Mouse (Mus musculus) liver (tissue): Measurements from ENCODE around the gene Tulp4.

ENCODE experiments used
- DNase-seq: peaks from one replicate; pipeline ENCODE4 v3.0.0-alpha.2; 2020; ENCODE audit warnings: mixed read lengths

The Tulp4 gene

DNA sequence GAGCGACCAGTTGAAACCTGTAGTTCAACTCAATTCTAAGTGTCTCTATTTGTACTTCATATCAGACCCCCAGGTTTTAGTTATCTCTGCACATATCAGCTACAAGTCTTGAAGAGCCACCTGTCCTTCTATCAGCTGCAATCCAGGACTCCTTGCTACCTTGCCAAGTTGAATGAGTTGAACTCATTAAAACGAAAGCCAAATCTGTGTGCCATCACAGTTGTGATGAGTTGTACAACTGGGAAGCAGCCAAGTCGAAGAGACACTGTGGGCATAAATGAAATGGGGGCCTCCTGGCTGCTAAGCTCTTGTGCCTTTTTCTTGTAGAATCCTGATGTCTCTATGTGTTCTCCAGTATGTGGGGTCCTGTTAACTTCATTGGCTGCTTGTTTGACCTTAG is 19.2 kb downstream of the Tulp4 start:
- no peak for DNase-seq

DNA sequence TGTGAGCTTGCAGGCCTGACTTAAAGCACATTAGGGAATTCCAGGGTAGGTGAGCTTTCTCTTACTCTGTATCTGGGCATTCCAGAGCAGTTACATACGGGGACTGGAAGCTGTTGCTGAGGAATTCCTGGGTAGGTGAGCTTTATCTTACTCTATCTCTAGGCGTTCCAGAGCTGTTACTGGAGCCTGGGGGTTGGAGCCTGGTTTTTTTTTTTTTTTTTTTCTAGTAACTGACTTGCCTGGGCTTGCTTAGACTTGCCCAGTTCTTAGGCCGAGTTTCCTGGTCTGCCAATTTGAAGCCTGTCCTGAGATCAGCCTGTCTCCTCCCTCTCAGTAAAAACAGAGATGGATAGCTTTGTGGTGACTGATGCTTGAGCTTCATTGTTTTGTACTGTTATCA is 21.8 kb downstream of the Tulp4 start:
- no peak for DNase-seq

DNA sequence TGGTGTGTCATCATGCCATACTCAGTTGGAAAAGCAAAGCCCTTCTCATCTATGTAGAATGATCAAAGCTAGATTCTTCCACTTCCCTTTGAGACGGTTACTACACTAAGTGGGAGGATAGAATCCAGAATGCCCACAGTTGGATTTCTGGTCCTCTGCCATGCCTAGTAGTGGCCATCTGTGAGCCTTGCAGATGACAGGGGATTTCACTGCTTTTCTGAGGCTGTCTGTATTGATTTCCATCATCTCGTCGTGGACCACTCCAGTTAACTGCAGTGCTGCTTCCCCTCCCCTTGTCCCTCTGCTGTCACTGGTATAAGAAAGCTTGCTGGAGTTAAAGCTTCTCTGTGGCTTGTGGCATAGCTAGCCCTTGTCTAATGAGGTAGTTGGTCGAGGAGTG is 23.1 kb downstream of the Tulp4 start:
- DNase-seq: no peak

DNA sequence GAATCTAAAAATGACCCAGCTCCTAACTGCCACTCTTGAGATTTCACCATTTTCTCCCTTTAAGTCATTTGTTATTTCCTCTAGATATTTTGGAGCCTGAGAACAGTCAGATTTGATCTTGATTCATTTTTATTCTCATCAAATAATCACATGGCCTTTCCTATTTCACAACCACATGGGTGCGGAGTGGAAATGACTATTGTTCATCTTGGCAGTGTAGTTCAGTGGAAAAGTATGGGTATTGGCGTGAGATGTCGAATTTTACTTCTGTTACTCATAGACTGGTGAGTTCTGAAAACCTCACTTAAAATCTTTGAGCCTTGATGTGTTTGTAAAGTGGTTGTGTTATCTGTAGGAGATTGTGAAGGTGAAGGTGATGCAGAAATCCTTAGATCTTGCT is 24.8 kb downstream of the Tulp4 start:
- DNase-seq: no peak

DNA sequence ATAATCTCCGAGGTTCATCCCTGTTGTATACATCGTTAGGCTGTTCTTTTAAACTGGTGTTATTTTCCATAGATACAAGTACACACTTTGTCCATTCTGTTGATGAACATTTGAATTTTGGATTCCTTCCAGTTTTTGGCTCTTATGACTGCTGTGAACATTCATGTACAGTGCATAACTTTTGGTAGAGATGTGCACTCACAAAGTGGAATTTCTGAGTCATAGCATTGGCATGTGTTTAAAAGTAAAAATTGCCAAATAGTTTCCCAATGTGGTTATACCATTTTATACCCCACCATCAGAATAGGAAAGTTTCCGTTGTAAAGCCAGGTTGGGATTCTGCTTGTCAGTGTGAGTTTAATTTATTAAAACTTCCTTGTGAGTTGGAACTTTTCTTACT is 34.6 kb downstream of the Tulp4 start:
- no peak for DNase-seq

DNA sequence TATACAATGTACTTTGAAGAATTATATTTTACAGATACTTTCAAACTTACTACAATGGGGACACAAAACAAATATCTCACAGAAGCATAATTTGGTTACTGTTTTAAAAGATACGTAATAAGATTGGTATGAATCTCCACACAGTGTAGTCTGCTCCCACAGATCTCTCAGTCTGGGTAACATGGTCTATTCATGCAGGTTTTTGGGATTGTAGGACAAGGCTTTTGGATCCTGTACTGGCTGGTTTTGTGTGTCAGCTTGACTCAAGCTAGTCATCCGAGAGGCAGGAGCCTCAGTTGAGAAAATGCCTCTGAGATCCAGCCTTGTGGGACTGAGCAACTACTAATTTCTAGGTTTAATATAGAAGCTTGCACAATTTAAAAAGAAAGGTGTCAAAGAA is 35.1 kb downstream of the Tulp4 start:
- no peak for DNase-seq

DNA sequence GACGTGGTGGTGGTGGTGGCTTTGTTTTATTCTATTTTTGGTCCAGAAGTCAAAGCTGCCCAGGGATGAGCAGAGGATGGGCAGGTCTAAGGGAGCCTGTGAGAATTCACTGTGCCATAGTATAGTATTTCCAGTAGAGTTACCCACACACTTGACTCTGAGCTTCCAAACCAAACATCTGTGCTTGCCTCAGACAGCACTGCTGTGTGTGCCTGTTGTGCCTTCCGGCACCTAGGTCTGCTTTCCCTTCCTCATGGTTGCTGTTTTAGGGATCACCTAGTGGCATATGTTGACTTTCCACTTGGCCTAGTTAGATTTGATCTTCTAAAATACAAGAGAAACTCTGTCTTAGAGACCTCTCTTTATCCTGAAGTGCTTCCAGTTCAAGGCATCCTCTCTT is 39.0 kb downstream of the Tulp4 start:
- DNase-seq: no peak

DNA sequence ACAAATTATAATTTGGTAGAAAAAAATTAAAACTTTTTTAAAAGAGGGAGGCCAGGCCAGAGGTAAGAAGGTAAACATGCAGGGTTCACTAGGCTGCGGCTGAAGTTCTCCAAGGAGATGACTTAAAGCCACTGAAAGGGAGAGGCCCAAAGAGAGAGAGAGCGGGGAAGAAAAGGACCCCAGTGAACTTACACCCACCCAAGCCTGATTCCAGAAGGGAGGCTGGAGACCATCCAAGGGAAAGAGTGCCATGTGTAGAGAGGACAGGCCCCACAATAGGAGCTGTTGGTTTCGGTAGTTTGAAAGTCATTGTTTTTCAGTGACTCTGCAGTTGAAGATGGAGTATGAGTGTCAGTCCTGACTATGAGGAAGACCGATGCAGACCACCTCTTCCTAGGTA is 46.7 kb downstream of the Tulp4 start:
- DNase-seq: no peak

DNA sequence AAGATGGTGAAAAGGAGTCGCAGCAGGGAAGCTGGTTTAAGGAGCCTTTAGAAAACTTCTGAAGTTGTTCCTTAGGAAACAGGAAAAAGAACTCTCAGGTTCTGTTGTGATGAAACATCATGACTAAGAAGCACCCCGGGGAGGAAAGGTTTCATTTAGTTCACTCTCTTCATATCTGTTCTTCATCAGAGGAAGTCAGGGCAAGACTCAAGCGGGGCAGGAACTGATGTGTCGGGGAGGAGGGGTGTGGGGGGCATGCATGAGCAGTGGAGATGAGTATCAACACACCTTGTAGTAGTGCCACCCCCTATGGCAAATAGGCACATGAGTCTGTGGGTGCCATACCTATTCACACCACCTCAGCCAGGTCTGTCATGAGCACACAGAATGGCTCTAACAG is 47.3 kb downstream of the Tulp4 start:
- DNase-seq: no peak

DNA sequence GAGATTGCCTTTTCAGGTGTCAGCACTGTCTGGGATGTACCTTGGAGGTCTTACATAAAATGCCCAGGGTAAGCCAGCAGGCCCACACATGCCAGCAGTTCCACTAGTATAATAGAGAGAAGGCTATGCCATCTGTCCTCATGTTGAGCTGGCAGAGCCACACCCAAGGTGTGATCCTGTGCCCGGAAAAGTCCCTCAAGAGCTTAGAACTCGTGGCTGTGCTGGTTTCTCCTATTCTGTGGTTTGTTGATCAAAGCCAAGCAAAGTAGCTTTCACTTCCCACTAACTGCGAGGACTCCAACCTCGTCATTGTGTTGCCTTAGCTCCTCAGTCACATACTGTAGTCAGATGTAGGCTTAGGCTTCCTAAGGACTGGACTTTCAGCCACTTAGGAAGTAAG is 48.1 kb downstream of the Tulp4 start:
- no peak for DNase-seq

DNA sequence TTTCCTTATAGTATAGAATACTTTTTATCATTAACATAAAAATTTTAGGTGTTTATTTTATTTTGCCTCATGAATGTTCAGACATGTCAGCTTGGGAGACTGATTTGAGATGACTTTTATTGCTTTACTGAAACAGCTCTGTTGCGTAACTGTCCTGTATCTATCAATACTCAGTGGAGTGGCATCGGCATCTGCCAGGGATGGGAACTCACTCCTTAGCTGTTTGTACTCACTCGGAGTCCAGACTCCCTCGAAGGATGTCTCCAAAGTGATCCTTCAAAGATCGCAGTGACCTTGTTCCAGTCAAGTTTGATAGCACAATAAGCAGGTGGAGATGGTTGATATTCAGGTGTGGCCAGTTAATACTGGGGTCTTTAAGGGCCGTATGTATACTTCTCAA is 54.3 kb downstream of the Tulp4 start:
- no peak for DNase-seq

DNA sequence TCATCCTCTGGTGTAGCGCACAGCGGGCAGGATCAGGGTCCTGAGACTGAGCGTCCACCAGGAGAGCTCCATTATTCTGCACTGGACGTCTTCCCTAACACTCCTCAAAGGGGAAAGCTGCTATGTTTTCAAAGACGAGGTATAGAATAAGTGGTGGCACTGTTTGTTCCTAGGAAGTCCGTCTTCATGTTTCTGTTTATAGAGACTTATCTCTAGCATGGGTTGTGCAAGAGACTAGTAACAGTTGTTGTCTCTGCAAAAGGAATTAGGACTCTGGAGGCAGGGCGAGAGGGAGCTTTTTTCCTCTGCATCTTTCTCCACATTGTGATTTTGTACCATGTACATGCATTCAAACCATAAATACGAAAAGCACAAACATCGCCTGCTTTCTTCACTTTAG is 55.7 kb downstream of the Tulp4 start:
- no peak for DNase-seq

DNA sequence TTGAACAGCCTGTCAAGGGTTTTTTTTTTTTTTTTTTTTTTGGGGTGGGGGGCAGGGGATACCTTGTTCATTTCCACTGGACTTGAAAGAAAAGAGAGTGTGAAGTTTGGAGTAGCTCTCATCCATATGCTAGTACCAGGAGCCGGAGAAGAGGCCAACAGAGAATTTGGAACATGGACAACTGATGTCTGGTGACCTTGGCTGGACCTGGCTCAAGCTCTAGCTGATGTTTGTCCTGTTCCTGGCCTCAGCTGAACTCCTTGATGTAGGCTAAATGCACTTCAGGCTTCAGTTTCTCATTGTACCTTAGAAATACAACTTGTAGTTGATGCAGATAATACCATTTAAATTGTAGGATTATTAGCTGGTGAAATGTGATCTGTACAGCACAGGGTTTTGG is 56.5 kb downstream of the Tulp4 start:
- DNase-seq: no peak

DNA sequence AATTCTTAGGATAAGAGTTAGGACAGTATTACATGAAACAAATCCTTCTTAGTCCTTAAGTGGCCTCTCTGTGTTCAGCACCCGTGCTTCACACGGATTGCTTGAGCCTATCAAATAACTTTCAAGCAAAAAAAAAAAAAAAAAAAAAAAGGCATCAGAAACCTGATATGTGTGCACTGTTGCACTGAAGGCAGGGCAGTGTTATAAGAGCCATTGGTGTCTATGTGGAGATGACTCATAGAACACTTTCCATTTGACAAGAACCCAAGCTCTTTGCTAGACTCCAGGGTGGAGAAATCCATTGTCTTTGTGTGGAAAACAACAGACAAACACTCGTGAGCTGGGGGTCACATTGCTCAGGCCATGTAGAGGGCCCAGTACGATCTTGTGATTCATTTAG is 58.7 kb downstream of the Tulp4 start:
- DNase-seq: no peak

DNA sequence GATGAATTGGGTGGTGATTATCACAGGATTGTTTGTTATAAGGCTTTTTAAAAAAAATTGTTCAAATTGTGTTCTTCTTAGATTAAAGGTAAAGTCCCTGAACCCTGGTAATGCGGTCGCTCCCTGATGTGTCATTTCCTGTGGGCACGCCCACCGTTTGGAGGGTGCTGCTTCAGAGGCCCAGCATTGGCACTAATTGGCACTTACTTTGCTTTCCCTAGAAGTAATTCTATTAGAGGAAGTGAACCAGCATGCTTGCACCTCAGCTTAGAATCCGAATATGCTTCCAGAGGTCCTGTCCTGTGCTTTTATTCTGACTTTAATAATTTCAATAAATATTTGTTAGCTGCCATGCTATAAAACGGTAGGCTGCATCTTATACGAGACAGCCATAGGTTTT is 66.2 kb downstream of the Tulp4 start:
- no peak for DNase-seq

DNA sequence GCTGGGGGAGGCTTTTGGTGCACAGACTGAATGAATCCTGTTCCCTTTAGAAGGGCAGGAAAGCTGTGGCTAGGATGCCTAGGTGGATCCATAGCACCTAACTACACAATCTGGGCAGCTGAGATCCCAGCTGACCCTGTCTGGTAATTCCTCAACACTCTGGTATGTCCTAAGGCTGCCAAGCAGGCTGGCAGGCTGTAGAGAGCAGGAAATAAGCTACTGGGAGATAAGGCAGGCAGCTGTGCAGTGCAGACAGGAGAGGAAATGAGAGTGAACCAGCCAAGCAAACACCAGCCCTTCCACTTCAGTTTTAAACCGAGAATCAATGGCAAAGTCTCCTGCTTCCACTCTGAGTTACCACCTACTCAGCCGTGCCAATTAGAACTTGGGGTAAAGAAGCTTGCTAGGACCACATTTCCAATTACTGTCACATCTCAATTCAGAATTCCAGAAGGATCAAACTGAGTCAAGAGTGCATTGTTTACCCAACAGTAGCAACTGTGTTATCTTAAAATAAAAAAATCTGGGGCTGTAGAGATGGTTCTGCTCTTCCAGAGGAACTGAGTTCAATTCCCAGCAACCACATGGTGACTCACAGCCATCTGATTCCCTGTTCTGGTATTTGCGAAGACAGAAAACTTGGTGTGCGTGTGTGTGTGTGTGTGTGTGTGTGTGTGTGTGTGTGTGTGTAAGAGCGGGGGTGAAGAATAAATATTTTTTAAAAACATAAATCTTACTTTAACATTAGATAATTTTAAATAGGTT is 66.9 kb downstream of the Tulp4 start:
- peak; percentile 20 for DNase-seq

DNA sequence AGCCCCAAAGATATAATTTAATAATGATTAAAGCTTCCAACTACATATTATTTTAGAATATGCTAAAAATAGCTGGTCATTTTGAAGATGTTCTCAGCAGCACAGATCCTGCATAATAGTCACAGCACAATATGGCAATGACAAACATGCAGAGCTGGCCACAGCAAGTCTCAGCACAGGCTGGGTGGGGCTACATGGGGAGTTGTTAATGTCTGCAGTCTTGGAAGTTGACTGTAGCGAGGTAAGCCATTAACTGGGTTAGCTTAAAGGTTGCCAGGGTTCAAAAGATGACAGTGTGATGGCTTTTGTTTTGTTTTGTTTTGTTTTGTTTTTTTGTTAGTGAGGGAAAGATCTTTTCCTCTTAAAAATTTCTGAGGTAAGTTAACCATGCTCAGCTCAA is 68.3 kb downstream of the Tulp4 start:
- no peak for DNase-seq

DNA sequence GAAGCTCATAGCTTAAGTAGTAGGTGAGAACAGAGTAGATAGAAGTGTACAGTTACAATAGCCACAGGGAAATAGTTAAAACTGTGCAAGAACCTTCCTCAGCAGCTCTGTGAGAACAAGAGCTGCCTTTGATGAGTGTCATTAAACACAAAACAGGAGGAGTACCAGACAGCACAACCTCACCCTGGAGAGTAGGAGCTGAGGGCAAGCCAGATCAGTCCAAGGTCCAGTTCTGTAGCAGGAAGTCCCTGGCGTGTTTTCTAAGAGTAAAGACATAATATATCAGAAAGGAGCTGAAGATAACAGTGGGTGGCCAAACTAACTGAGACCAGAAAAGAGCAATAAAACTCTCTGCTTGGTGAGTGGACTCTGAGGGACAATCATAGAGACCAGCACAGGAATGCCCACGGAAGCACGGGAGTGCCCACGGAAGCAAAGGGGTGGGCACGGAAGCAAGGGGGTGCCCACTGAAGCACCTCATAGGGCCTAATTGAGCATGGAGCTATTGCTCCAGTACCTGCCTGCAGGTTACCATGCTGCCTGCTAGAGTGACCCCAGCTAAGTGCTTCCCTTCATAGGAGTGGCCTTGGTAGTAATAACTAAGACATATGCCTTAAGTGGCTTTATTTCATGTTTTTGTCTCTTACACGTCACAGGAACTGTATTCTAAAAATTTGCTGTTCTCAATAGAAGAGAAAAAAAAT is 72.5 kb downstream of the Tulp4 start:
- no peak for DNase-seq

DNA sequence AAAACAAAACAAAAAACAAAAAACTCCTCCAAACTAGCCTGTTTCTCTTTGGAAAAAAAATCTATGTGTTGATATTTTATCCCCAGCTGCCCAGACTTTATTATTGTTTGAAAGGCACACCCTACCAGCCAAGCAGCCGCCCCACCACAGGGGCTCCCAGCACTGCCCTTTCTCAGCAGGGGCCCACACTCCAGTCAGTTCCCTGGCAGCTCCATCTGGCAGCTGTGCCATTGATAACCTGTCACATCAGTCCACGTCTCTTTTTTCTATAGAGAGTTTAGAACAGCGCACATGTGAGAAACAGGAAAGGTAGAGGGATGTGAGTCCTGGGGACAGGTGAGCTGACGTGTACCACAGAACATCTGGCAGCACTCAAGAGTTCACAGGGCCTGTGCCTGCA is 73.2 kb downstream of the Tulp4 start:
- DNase-seq: no peak

DNA sequence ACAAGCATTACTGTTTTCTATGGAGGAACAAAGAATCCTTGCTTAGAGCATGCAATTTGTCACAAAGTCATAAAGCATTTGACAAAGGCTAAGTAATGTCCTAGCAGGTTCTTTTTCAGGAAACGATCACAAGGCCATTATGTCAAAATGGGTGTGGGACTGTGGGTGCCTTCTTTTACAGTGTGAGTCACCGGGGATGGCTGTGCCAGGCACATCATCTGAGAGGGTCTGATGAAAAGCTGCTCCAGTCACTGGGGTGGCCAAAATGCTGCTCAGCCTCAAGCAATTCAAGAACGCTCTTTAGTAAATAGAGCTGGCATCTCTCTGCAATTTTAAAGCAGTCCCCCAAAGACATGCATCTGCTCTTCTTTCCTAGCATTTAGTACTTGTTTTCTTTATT is 74.2 kb downstream of the Tulp4 start:
- DNase-seq: no peak

DNA sequence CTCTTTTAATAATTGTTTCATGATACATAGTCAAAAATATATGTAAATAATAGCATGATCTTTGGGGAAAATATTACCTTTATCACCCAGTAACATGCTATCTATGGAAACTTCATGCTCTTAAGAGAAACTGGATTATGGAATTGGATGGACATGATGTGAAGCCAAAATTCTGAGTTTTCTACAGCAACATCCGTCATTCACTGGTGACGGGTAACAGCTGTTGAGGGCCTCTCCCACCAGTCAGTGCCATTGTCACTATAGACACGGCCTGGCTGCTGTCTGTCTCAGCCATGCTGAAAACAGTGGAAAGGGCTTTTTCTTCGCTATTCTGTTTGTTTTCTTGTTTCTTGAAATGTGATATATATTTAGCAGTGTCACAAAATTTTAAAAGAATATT is 76.5 kb downstream of the Tulp4 start:
- DNase-seq: no peak

DNA sequence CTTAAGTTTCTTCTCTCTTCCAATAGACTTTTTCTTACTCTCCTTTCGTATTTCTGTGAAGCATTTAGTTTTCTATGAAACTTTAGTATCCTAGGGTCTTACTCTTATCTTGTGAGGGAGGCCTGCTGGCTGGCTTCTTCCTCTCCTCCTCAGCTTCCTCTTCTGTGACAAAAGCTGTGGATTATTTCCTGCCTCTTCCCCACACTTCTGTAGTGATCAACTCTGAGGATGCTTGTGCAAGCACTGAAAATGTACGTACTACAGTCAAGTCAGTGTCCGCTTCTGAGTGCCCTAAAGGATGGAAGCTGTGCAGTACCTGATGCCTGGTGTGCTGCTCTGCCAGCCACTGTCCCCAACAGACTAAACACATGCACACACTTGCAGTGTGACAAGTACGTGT is 80.4 kb downstream of the Tulp4 start:
- no peak for DNase-seq

DNA sequence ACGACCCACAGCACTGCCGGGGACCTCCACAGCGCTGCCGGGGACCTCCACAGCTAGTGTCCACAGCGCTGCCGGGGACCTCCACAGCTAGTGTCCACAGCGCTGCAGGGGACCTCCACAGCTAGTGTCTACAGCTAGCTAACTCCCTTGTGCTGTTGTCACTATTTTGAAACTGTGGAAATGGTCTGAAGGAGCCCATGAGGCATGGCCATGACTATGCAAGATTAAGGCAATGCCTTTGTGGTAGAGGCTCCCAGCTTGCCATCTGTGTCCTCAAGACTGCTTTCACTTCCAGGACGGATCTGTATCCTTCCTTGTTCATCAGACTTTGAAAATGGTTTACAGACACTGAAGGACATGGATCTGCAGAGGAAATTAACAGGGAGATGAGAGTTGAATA is 80.9 kb downstream of the Tulp4 start:
- no peak for DNase-seq

DNA sequence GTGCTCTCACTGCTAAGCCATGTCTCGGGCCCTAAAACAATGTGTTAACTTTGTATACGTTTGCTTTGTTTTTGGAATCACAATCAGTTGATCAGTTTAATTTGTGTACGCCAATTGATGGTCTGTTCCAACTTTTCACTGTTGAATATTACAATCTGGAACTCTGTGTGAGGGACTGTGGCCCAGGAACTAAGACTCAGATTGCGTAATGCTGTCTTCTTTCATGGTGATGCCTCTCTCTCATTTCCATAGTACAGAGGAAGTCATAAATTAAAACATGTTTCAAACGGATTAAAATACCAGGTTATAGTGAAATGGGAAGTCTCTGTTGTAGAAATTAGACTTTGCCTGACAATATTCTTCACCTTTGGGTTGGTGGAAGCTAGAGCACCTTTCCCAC is 83.0 kb downstream of the Tulp4 start:
- DNase-seq: no peak

DNA sequence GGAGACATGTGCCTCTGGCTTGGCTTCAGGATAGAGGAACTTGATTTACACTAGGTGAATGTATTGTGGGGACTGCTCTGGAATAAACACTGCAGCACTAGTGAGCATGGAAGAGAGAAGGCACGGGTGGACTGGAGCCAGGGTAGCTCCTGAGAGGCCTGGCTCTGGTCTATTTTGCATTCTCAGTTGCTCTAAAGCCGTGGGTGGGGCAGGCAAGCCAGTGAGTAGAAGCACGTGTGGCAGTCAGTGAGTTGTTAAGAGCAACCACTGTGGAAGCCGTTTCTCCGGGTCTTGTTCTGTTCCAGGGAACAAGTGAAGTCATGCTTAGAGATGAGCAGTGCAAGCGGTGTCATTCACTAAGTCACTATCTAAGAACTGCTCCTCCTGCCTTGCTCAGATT is 86.0 kb downstream of the Tulp4 start:
- no peak for DNase-seq
